Comparison of ENCODE assay signal across 9 mouse cellular contexts in genomic region chr15:85582356-85582910, GRCm38 (mm10). TPM values are rescaled to one million over a fixed set of nuclear protein-coding genes. Genes with fewer than 3 reads are reported as not detected.
A peak's percentile ranks its signal among the peaks of the same experiment; 100 is the strongest.
DNase-seq lines count a peak whose midpoint lies in the region; ATAC-seq and TF ChIP-seq lines count a peak whose summit lies in the region.
"Had no signal": no experiment of that assay in that cellular context is flagged by ENCODE, and none has a peak within 500 bp of the region (broad histone marks: within the 10 kb centered on the region; RNA-seq: fewer than 3 reads in every experiment).

Wnt7b (minus strand) TSS chr15:85582473.

- H3K36me3 ChIP-seq in heart, embryonic 16.5 days (ENCODE audit: control insufficient read depth, insufficient read depth) = no peaks in the 10 kb centered on the region
- H3K36me3 ChIP-seq in hindbrain, embryonic 16.5 days (ENCODE audit: control insufficient read depth, insufficient read depth, low read length) = no peaks in the 10 kb centered on the region
- H3K36me3 ChIP-seq in midbrain, embryonic 10.5 days = no peaks in the 10 kb centered on the region

- intact Hi-C loops in heart, postnatal 36 days (cut with DNase I) = loop anchor here (5.0 kb wide), 2 partner anchors 195 to 430 kb away; no protein-coding TSS in a partner anchor

- H3K4me3 ChIP-seq in heart, embryonic 16.5 days (ENCODE audit: low read length) = peak within 1 kb of the TSS; percentile 59
- H3K4me3 ChIP-seq in cortical plate, adult 2 months (ENCODE audit: insufficient read depth, low read length) = peak within 1 kb of the TSS; percentile 38
- peak within 1 kb of the TSS; percentile 69 for H3K4me3 ChIP-seq in hindbrain, embryonic 16.5 days (ENCODE audit: low read length)
- H3K4me3 ChIP-seq in midbrain, embryonic 10.5 days = peak within 1 kb of the TSS; percentile 69

- peaks cover 6% of the 10 kb centered on the region for H3K9me3 ChIP-seq in heart, embryonic 16.5 days (replicated peaks; ENCODE audit: control insufficient read depth, low read length)
- H3K9me3 ChIP-seq in hindbrain, embryonic 16.5 days (ENCODE audit: control insufficient read depth, low read length) = peaks cover 6% of the 10 kb centered on the region; the same call in 1 of the 2 replicates
- no peaks in the 10 kb centered on the region for H3K9me3 ChIP-seq in midbrain, embryonic 10.5 days (replicated peaks)

- peaks cover 77% of the 10 kb centered on the region for H3K27me3 ChIP-seq in heart, embryonic 16.5 days (ENCODE audit: control insufficient read depth, insufficient read depth, low read length)
- peaks cover 30% of the 10 kb centered on the region for H3K27me3 ChIP-seq in hindbrain, embryonic 16.5 days (replicated peaks; ENCODE audit: control insufficient read depth, insufficient read depth, low read length)
- peaks cover 94% of the 10 kb centered on the region for H3K27me3 ChIP-seq in midbrain, embryonic 10.5 days (ENCODE audit: low read depth, poor library complexity, severe bottlenecking)

- TF ChIP-seq POLR2A in cortical plate, adult 2 months (IDR thresholded peaks at IDR 0.05; ENCODE audit: extremely low read depth, insufficient read depth, low read length) = no peak

- no peak for TF ChIP-seq CTCF in cortical plate, adult 2 months (IDR thresholded peaks at IDR 0.05; ENCODE audit: extremely low read depth, insufficient read depth, low read length)

- no peak for DNase-seq in heart, postnatal 36 days
- no peak for DNase-seq in midbrain, embryonic 10.5 days (ENCODE audit: low spot score)
- DNase-seq in B cell, adult 2 months = no peak
- no peak for DNase-seq in adipocyte (ENCODE audit: low spot score)

- peaks cover 16% of the 10 kb centered on the region for H3K4me1 ChIP-seq in heart, embryonic 16.5 days (ENCODE audit: control insufficient read depth, insufficient read depth, low read length)
- H3K4me1 ChIP-seq in cortical plate, adult 2 months (ENCODE audit: control insufficient read depth, insufficient read depth, low read length) = no peaks in the 10 kb centered on the region; the same call in 1 of the 2 replicates
- H3K4me1 ChIP-seq in hindbrain, embryonic 16.5 days (ENCODE audit: control insufficient read depth, insufficient read depth, low read depth, low read length) = peaks cover 29% of the 10 kb centered on the region
- peaks cover 63% of the 10 kb centered on the region for H3K4me1 ChIP-seq in midbrain, embryonic 10.5 days

- H3K27ac ChIP-seq in heart, embryonic 16.5 days (ENCODE audit: low read length) = no peak within 1 kb of the TSS
- H3K27ac ChIP-seq in cortical plate, adult 2 months (ENCODE audit: insufficient read depth, low read length) = no peak within 1 kb of the TSS
- H3K27ac ChIP-seq in hindbrain, embryonic 16.5 days (ENCODE audit: low read depth, low read length) = no peak within 1 kb of the TSS
- peak within 1 kb of the TSS; percentile 86 for H3K27ac ChIP-seq in midbrain, embryonic 10.5 days (replicated peaks)
- H3K27ac ChIP-seq: macrophage had no signal

- peak within 1 kb of the TSS; percentile 87 for H3K4me2 ChIP-seq in heart, embryonic 16.5 days (ENCODE audit: low read depth, low read length)
- H3K4me2 ChIP-seq in hindbrain, embryonic 16.5 days (ENCODE audit: low read length) = peak within 1 kb of the TSS; percentile 99

- 3% methylated on average over 19 of the region's 19 CpGs for WGBS in heart, embryonic 16.5 days
- WGBS in hindbrain, embryonic 16.5 days = 3% methylated on average over 19 of the region's 19 CpGs
- WGBS in midbrain, embryonic 10.5 days = under 1% methylated on average over 19 of the region's 19 CpGs

- peak within 1 kb of the TSS; percentile 4; the same call in 1 of the 2 replicates for H3K9ac ChIP-seq in heart, embryonic 16.5 days (ENCODE audit: low read length)
- peak within 1 kb of the TSS; percentile 74 for H3K9ac ChIP-seq in hindbrain, embryonic 16.5 days (ENCODE audit: low read depth, low read length)

- ATAC-seq in heart, embryonic 16.5 days (replicated peaks; ENCODE audit: extremely low read depth, insufficient read depth, low FRiP score) = no peak
- ATAC-seq in hindbrain, embryonic 16.5 days = 0 out of 2 replicates have a peak, but pooled peaks have one; percentile 14
- ATAC-seq in monocyte, adult 5-6 weeks (replicated peaks; ENCODE audit: insufficient number of reproducible peaks, low FRiP score, low TSS enrichment, poor library complexity, severe bottlenecking) = no peak

RNA-seq across cellular contexts. Expression of gene Wnt7b, which starts in this region (rescaled TPM):
- polyA plus RNA-seq in heart, embryonic 16.5 days (2015; fragmentation: Nextera tagmentation; extraction: Ambion mirVana) = 0.97 and 4.0 TPM in 2 replicates
- under 1 TPM; 0.11 to 0.25 TPM for total RNA-seq in heart, postnatal 36 days (2021)
- polyA plus RNA-seq in cortical plate, adult 2 months (2012; rRNA removed) = 21.7 and 22.7 TPM in 2 replicates
- 26.4 and 35.4 TPM in 2 replicates for polyA plus RNA-seq in hindbrain, embryonic 16.5 days (2015; fragmentation: Nextera tagmentation; extraction: Ambion mirVana)
- 54.8 and 56.5 TPM in 2 replicates for polyA plus RNA-seq in midbrain, embryonic 10.5 days (2016; fragmentation: Nextera tagmentation; extraction: Ambion mirVana)
- total RNA-seq in monocyte, adult 5-6 weeks (2017) = not detected in 3 replicates
- polyA plus RNA-seq: macrophage had no signal
